Mouse (Mus musculus) c-Kit-positive CD71-negative TER-119-negative erythroid progenitor cells, embryonic 14.5 days (primary cell): ENCODE results near the gene Mkln1.

Source experiments
- DNase-seq: peaks from one replicate; pipeline ENCODE4 v3.0.0-alpha.2; 2013; ENCODE audit warnings: low read depth

The Mkln1 gene

GRCm38 (mm10) chr6:31399206-31399549, 643 bp downstream of the Mkln1 start:
- no peak for DNase-seq

GRCm38 (mm10) chr6:31399566-31399965, 1.0 kb downstream of the Mkln1 start:
- DNase-seq, result no peak

DNA sequence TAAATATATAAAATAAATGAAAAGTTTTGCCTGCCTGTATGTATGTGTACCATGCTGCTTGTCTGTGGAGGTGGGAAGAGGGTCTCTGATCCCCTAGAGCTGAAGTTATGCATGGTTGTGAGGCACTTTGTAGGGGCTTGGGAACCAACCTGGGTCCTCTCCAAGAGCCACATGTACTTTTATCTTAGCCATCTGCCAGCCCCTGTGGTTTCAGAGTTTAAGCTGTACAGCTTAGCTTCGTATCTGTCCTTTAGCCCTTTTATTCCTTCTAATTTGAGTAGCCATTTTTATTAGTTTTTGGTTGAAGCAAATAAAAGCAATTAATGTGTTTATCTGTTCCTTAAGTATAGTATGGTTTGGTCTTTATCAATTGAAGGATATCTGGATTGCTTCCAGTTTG, 12.5 kb downstream of the Mkln1 start:
- no peak for DNase-seq

DNA sequence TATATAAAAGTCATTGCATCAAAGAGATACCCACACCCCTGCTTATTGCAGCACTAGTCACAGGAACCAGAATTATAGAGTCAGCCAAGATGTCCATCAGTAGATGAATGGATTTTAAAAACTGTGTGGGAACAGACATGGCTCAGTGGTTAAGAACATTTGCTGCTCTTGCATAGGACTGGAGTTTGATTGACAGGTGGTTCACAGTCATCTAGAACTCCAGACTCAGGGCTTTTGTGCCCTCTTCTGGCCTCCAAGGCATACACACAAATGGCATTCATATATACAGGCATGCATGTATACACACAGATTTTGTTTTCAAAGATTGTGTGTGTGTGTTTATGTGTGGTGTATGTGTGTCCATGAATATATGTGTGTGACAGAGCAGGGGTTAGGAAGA, 14.0 kb downstream of the Mkln1 start:
- no peak for DNase-seq

DNA sequence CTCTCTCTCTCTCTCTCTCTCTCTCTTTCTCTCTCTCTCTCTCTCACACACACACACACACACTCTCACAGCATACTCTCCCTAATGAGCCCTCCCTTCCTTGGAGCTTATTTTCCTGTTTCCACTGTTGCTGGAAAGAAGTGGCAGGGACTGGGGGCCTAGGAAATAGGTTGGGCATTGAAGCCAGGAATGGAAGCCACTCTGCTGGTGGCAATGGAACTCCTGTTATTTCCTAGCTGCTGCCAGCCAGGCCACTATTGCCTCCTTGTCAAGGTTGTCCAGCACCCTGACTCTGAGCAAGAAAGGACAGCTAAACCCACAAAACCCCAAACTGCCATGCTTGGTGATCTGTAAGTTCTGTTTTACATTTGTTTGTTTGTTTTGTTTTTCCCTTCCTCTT, 15.0 kb downstream of the Mkln1 start:
- DNase-seq, result no peak

- no peak for DNase-seq
Measured at GRCm38 (mm10) chr6:31414303-31414702, 15.8 kb downstream of the Mkln1 start.

GRCm38 (mm10) chr6:31425428-31425827, 26.9 kb downstream of the Mkln1 start:
- no peak for DNase-seq

- DNase-seq, result no peak
Measured at GRCm38 (mm10) chr6:31437264-31437663, 38.7 kb downstream of the Mkln1 start.

DNA sequence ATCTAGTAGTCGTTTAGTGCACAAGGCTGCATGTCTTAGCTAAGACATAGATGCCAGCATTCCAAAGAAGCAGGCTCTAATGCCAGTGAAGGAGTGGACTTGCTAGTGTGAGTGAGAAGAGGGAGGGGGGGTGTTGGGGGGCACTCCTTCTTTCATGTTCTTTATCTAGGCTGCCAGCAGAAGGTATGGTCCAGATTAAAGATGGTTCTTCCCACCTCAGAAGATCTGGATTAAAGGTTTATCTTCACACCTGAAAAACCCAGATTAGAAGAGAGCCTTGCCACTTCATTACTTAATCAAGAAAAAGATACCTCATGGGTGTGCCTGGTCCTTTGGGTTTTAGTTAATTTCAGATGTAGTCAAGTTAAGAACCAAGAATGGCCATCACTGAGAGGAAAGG, 46.7 kb downstream of the Mkln1 start:
- DNase-seq, result no peak

DNA sequence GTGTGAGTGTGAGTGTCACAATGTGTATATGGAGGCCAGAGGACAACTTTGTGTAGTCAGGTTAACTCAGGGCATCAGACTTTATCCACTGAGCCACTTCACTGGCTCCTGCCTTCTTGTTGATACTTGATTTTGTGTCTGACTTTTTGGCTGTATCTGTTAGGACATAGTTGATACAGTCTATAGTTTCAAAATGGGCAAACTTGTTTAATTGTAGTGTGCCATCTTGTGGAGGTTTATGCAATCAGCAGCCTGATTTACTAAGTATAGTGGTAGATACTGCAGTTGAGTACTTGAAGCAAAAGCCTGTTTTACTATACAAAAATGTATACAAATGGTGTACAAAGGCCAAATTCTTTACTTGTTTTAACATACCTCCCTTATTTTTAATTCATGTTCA, 55.2 kb downstream of the Mkln1 start:
- peak; percentile 30 for DNase-seq

GRCm38 (mm10) chr6:31455376-31455775, 56.8 kb downstream of the Mkln1 start:
- DNase-seq, result no peak

DNA sequence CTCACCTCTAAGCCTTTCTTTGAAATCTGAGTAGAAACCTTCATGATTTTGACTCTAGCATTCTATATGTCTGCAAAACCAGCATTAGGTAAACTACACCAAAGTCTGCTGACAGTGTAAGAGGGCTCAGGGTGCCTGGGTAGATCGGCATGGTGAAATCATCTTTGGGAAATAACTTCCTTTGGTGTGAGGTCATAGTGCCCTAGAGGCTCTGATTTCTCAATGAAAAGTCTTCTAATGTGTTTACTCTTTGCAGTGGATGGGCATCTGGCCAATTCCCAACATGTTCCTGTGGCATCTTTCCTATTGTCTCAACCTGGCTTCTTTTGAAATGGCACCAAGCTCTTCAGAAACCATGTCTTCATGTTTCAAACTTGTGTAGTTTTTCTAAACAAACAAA, 58.5 kb downstream of the Mkln1 start:
- no peak for DNase-seq

GRCm38 (mm10) chr6:31469431-31469830, 70.9 kb downstream of the Mkln1 start:
- no peak for DNase-seq

DNA sequence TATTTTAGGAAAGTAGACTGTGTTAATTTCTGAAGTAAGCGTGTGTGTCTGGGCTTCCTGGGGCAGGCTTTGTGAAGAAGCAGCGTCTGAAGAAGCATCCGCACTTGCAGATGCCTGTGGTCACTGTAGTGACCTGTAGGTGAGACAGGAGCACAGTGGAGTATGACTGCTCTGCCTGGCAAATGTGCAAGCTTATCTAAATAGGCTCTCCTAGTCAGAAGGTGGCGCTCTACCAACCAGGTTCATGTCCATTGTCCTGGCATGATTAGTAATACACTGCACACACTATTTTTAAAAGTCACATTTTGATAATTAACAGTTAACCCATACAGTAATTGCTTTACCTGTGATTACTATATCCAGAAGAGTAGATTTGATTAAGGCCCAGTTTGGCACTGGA, 79.7 kb downstream of the Mkln1 start:
- peak; percentile 5 for DNase-seq

DNA sequence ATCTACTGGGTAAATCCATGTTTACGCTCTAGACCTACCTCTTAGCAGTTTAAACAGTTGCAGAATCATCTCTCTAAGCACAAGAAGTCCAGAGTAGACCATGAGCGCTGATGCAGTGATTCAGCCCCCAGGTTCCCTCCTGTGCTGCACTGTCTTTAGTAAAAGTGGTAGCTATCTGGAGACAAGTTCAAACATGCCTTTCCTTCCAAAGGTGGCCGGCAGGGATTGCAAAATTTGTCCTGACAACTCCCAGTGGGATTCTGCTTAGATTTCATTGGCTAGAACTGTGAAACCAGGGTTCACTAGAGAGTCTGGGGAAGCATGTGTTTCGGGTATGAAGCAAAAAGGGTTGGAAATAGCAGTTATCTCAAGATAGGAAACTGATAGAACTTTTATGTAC, 81.5 kb downstream of the Mkln1 start:
- DNase-seq, result no peak

DNA sequence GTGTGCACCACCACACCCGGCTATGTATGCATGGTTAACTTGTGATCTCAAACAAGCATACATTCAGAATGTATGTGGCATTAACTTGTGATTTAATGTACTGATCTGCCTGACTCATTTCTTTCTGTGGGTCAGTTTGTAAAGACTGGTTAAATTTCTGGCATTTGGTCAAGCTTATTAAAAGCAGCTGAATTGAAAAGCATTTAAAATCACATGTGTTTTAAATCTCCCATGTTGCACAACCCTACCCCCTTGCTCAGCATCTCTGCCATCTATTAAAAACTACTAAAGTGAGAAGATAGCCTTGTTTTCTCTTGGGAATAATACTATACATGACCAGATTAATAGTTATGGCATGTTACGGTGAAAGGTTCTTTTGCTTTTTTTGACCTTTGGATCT, 88.1 kb downstream of the Mkln1 start:
- DNase-seq, result no peak

DNA sequence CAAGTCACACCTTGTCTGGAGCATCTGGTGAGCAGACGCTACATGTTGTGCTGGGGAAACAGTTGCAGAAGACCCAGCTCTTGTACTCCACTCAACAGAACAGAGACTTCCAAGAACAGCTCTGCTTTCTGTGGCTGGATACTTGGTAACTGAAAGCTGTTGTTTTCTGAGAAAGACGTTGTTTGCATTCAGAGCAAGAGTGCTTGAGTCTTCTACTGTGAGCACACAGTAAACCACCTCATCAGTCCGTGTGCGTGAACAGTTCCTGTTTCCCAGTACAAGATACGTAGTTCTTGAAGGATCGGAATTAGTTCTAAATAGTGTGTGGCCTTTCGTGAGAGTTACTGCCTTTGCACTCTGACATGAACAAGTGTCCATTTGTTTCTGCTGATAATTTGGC, 91.4 kb downstream of the Mkln1 start:
- no peak for DNase-seq

DNA sequence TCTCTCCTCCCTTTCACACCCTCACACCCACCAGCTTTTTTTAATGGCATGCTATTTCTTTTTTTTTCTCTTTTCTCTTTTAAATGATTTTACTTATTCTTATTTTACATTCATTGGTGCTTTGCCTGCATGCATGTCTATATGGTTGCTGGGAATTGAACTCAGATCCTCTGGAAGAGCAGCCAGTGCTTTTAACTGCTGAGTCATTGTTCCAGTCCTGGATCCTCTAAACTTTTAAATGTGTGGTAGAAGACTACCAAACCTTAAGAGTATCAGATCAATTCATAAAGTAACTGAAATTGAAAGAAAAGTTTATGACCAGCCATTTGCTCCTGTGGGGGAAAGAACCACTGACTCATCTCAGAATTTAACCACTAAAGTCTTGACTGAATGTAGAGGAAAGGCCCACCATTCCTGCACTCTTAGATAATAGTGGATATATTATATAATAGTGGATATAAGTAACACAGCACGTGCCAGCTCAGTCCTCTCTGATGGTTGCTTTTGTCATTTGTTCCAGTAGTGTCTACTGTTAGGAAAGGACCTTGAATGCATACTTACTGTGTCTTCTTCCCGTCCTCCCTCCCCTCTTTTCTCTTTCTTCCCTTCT, 96.7 kb downstream of the Mkln1 start:
- no peak for DNase-seq

DNA sequence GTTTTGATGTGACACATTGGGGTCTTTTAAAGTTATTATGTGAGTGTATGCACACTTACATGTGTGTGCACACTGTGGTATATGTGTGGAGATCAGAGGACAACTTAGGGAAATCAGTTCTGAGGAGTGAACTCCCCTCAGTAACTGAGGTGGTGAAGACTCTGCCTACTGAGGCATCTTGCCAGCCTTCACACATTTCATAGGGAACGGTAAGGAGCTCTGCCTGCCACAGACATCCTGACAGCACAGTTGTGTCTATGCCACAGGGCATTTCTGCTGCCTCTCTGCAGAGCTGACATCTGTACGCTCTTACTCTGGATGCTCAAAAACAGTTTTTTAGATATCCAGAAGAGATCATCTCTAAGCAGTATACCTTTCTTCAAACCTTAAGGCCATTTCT, 97.7 kb downstream of the Mkln1 start:
- no peak for DNase-seq

DNA sequence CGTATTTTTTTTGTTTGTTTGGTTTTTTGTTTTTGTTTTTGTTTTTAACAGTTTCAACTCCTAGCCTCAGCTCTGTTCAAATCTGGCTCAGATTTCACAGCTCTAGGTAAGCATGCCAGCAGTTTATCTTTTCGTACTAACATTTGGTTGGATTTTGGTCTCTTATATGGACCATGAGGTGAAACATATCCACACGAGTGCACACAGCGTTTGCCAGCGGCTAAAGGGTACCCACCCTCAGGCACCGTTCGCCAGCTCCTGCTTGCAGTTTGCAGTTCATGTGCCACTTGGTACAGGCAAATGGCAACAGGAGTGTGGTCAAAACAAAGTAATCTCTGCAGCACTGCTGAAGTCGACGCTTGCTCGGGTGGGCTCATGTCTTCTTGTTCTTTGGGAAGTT, 101.3 kb downstream of the Mkln1 start:
- DNase-seq, result no peak

DNA sequence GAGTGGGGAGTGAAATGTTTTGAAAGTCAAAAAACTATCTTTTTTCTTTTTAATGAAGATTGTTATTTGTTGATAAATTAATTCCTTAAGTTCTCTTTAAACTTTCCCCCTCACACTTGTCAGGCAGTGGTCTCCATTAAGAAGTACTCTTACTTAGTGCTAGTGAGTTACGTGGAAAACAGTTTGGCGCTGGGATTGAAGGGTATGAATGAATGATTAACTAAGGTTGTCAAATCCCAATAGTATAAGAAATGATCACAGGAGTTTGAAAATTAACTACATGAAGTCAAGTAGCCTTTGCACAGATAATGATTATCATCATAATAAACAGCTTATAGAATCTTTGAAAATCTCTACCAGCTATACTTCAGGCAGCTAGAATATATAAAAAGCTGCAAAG, 101.7 kb downstream of the Mkln1 start:
- DNase-seq, result no peak

GRCm38 (mm10) chr6:31500691-31501090, 102.2 kb downstream of the Mkln1 start:
- DNase-seq, result no peak

DNA sequence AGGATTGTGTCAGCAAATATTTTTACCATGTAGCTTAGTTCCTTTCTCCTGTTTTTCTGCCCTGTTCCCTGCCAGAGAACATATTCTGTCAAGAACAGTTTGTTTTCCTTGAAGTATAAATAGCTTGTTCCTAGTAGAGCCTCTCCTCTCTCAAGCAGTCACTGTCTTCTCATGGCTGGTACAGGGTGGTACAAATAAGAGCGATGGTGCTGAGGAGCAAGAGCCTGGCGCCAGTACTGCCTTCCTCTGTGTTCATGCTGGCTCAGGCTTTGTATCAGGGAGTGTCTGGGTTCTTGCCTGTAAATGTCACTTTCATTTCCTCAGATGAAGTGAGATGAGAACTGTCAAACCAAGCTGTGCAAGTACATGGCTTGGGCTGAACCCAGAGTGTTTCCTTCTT, 104.1 kb downstream of the Mkln1 start:
- no peak for DNase-seq

DNA sequence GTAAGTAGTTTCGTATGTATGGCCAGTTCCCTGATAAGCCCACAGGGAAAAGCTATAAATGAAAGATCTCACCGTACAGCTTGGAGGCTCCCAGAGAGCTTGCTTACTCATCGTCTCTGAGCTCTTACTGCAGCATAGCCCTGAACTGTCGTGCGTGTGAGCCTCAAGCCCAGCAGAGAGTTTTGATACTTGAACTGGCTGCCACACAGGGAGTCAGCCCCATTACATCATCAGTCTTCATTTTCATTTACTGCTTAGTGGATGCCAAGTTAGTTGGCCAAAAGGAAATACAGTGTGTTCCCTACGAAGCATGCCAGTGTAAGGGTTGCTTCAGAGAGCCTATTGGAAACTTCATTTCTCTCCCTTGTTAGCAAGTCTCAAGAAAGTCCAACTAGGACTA, 115.2 kb downstream of the Mkln1 start:
- no peak for DNase-seq
